Mouse (Mus musculus): Measurements from ENCODE around the gene Krt25.

DNA sequence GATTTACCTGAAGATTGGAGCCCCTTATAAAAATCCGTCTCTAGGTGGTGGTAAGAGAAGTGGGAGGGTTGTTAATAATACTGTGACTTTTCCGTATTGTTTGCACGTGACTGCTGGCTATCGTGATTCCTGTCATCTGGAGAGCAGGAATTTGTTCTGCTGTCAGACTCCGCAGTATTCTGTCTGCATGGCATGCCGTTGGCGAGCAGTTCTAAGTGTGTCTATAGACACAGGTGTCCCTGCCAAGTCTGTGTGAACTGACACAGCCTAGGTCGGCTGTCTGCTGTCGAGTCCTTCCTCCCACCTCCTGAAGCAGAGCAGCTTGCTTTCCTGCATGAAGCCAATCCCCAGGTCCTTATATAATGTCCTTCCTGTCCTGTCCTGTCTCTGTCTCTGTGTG lies 3.6 kb downstream of the Krt25 start:
- TF ChIP-seq CTCF (IDR thresholded peaks at IDR 0.05; ENCODE audit: borderline replicate concordance, extremely low read depth, insufficient read depth, insufficient read length) = no peak
- no peak for TF ChIP-seq POLR2A (IDR thresholded peaks at IDR 0.05; ENCODE audit: borderline replicate concordance, extremely low read depth, insufficient read depth, insufficient read length, poor library complexity, severe bottlenecking)
